Mouse (Mus musculus) testis, postnatal 10 days (tissue): ENCODE results near the gene Sema5b.

ENCODE experiments used
- DNase-seq: peaks from one replicate; pipeline ENCODE4 v3.0.0; 2021; ENCODE audit warnings: low spot score

Gene Sema5b

DNA sequence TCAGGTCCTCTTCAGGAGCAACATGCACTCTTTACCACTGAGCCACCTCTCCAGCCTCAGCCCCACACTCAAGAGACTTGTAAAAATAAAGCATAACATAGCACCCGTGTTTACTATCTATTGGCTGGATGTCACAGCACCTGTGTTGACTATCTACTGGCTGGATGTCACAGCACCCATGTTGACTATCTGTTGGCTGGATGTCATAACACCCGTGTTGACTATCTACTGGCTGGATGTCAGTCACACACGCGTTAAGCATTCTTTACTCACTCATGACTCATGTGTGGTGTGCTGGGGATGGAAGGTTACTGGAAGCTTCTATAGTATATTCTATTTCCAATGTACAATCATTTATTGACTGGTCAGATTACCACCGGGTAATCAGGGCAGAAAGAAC, 166.1 kb downstream of the Sema5b start:
- DNase-seq: no peak

GRCm38 (mm10) chr16:35711004-35711403, 170.1 kb downstream of the Sema5b start:
- DNase-seq: no peak

DNA sequence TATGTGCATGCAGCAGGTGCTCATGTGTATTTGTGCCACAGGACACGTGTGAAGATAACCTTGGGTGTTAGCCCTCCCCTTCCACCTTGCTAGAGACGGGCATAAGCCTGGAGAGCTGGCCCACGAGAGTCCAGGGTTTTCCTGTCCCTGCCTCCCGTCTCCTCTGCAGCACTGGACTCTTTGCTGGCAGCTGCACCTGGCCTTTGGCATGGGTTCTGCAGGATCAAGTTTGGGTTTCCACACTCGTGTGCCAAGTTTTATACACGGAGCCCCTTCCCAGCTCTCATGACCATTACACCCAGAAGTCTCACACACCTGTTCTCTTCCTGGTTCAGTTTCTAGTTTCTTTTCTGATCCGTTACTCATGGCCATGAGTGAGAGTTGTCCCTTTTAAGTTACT, 172.7 kb downstream of the Sema5b start:
- DNase-seq: no peak
